Mouse (Mus musculus) heart, adult 9 months (tissue): ENCODE measurements at regions not wholly inside any gene's neighbourhood (a gene's known extent, or its start where the extent isn't known, plus 50 kb on each side); places are given as distances from the start of the nearest gene placed in this dataset.
A peak's percentile ranks its signal among the peaks of the same experiment; 100 is the strongest.

Source experiments
- DNase-seq, 2 experiments: peaks; one replicate each; pipeline ENCODE4 v3.0.0; 2022; ENCODE audit warnings: low spot score in 2 of 2

GRCm38 (mm10) chr1:193644506-193644905 lies 274.4 kb upstream of the Camk1g start:
- no peak for DNase-seq

DNA sequence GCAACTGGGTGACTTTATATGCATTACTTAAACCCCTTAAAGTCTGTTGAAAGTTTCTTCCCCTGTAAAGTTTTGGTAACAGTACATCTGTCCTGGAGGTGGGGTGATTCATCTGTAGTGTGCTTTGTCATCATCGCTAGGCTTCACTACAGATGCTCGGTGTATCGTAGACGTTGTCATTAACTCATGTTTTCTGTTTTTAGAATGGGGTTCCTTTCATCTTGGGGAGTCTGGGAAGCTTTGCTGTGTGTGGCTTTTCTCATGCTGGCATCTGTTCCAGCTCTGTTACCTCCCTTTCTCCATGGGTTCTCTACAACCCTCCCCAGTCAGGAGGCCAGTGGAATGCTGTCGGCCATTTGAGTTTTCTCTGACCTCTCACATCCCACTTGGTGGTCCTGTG lies 266.4 kb upstream of the Camk1g start:
- DNase-seq = no peak

DNA sequence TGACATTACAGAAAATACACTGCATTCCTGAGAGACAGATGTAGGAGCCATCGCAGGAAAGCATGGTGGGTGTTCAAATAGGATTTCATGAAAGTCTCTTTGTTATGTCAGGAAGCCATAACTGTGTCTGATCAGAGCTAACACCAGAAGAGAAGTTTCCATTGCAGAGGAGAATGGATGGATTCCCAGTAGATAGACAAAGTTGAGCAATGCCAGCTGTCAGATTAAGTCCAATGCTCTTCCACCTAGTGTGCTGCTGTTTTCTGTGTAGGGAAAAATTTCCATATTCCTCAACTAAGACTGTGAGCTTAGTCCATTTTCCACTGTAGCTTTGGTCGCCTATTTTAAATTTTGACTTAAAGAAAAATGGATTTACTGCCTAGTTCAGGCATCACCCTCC lies 262.0 kb upstream of the Camk1g start:
- DNase-seq = no peak

DNA sequence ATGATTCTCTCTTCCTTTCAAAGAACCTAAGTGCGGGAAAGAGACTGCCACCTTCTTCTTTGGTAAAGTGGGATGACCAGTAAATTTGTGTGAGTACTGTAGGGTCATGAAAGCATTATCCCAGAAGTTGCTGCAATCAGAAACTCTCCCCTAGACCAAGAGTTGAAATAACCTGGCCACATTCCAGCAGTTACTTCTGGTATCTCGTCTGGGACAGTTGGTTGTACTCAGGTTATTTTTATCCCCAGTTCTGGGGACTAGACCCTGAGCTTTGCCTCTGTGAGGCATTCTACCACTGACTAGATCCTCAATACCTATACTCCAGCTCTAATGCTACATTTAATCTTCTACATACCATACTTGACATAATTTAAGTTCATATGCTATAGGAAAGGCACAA lies 259.8 kb upstream of the Camk1g start:
- peak; percentile 41 to 44 for DNase-seq

DNA sequence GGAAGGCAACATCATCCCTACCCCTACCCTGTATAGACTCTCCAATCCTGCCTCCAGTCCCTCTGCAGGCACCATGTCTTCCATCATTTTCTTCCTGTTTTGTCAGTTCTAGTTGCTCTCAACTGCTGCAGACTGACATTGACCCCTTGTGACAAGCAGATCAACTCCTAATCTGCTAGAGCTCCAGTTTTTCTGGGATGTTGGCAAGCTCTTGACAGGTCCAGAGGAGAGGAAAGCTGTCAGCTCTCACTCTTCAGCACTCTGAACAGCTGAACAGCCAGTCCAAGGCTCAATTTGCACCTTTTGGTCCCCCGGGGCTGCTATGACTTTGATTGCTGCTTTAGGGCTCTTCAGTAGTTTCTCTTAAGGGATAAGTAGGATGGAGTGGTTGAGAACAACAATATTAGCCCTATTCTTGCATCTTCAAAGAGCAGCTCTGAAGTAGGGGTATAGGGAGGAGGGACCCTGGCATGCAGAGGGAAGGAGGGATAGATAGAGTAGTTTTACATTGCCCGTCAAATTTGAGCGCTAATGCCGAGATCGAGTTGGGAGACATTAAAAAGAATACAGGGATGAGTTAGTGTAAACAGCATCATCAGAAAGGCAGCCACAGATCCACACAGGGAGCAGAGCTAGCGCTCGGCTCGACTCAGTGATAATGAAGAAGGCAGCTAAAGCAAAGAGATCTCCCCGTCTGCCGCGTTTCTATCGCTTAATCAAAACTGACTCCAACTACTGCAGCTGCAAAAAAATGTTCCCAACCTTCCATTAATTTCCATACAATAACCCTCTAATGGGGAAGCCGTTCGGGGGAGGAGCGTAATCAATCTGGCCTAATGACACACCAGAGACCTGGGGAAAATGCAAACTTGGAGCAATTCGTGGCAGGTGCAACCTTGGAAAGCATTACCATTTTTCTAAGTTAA lies 257.1 kb upstream of the Camk1g start:
- peak; percentile 13 to 29 for DNase-seq

DNA sequence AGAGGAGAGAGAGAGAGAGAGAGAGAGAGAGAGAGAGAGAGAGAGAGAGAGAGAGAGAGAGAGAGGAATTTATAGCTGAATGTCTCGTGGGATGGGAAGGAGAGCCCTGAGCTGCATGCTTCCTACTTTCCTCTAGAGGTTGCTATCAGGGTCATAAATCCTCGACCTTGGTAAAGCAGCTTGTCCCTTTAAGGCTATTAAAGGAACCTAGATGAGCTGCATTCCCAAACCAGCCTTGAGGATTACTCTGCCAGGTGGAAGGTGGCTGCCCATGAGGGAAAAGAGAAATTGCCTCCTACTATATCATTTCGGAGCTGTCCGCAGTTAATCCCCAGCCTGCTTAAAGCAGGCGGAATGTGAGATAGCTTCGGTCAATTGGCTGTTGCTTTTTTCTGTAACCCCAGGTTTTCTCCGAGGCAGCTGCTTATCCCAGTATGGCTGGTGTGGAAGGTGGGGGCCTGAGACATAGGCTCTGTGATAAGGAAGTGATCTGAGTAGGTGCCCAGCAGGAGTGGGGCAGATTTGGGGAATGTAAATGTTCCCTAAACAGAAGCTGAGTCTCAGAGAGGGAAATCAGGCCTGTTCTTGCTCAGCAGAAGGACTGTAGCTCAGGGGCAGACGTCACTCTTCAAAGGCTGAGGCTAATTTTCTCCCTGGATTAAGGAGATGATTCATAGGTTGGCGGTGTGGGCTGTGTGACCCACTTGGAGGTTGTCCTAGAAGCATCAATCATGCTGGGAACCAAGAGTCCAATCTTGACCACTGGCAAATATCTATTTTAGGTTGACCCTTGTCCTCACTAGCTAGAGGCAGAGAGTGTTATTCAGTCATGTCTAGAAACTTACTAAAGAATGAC lies 255.2 kb upstream of the Camk1g start:
- peak; percentile 9 to 47 for DNase-seq

- DNase-seq = no peak
These were observed 253.5 kb upstream of the Camk1g start for GRCm38 (mm10) chr1:193623571-193623970.

- DNase-seq = no peak
These were observed 248.2 kb upstream of the Camk1g start for GRCm38 (mm10) chr1:193618250-193618649.

GRCm38 (mm10) chr1:193610471-193610870 lies 240.4 kb upstream of the Camk1g start:
- DNase-seq = no peak

GRCm38 (mm10) chr1:193599895-193600294 lies 229.8 kb upstream of the Camk1g start:
- no peak for DNase-seq

DNA sequence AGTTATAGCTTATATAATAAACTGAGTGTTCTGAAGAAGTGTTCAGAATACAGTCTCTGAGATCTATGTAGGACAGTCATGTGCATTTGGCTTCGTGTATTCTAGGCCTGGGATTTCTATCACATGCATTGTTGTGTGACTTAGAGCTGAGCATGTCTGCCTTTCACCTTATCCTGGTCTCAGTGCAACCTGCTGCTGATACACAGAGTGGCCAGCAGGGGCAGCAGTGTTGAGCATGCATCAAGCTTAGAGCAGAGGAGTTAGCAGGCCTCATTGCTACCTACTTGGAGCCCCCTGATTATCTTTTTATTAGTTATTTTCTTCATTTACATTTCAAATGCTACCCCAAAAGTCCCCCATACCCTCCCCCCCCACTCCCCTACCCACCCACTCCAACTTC lies 229.1 kb upstream of the Camk1g start:
- no peak for DNase-seq

GRCm38 (mm10) chr1:193590301-193590829 lies 220.3 kb upstream of the Camk1g start:
- no peak for DNase-seq

- peak in 1 of 2 experiments; percentile 29 for DNase-seq
These were observed 218.7 kb upstream of the Camk1g start for GRCm38 (mm10) chr1:193588477-193589464.

GRCm38 (mm10) chr1:193587317-193587716 lies 217.2 kb upstream of the Camk1g start:
- no peak for DNase-seq

DNA sequence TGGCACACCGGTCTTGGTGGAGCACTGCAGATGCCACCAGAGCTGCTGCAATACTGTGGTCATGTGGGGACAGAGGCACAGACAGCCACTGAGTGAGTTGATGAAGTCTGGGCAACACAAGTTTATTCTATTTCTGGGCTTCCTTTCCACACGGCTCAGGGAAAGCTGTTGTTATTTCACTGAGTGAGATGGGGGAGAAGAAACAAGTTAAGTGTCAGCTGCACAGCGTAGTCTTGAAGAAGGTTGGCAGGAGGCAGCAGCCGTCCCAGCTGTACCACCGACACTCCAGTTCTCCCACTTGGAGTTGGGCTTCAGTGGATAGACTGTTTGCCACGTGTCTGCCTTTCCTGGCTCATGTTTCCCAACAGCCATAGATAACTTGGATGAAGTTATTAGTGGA lies 216.8 kb upstream of the Camk1g start:
- DNase-seq = peak; percentile 5 to 22

GRCm38 (mm10) chr1:193583791-193584190 lies 213.7 kb upstream of the Camk1g start:
- DNase-seq = no peak

DNA sequence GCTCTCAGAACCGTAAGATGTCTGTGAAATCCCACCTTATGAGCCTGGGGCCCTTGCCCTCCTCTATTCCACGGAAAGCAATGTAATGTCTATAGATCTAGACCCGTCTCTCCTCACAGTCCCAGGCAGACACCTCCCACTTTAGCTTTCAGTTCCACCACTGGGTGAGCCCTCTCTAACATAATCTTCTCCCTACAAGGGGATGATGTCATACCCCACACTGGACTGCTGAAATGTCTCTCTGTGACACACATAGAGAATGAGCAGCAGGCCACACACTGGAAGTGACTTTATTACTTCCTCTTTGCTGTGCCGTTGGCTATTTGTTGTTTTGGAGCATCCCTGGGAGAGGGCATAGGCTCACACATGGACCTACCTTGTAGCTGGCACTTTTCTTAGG lies 210.3 kb upstream of the Camk1g start:
- no peak for DNase-seq

DNA sequence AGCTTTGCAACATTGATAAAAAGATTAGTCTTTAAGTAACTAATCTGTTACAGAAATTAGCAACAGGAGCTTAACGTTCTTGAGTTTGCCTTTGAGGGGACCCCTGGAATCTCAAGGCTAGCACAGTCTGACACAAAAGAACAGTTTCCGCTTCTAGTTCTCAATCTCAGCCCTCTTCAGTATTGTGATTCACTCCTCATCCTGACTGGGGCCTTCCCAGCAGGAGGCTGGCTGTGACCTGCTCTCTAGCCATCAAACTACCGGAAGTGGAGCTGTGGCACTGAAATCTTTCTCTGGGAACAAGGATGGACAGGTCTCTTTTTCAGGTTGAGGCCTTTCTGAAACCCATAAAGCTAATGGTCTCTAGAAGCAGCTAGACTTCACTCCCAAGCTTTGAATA lies 209.6 kb upstream of the Camk1g start:
- no peak for DNase-seq

- DNase-seq = peak; percentile 21 to 61
These were observed 208.6 kb upstream of the Camk1g start for GRCm38 (mm10) chr1:193578661-193579175.

DNA sequence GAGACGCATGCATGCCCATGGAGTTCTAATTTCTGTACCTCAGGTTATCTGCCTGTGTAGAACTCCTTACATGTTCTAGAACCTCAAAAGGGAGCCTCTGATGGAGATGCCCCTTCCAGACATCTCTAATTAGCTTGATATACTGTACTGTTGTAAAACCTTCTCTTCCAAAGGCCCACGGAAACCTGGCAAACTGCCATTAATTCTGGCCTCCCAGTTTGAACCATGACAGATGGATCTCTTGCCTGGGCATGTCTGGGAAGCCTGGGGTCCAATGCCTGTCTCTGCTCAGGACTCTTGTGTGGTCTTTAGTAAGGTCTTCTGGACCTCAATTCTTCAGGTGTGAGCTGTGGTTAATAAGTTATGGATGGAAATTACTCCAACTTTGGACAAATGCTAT lies 207.7 kb upstream of the Camk1g start:
- DNase-seq = no peak
